Mouse (Mus musculus) embryonic facial prominence, embryonic 15.5 days (tissue): ENCODE measurements around the gene Ugt1a7c. TPM values are rescaled to one million over a fixed set of nuclear protein-coding genes. Genes with fewer than 3 reads are reported as not detected.
"Not testable (repeated sequence)": the region's sequence is repeated elsewhere in the genome, so short reads cannot be mapped to it uniquely, and the experiment has no call there.

ENCODE experiments used
- ATAC-seq: fragments of 200-750 bp; cut with Nextera tagmentation; 2 replicates; pipeline ENCODE4 v1.8.0; 2017; ENCODE audit warnings: low read depth, moderate TSS enrichment; ENCODE audit not compliant: insufficient number of reproducible peaks, low FRiP score, low TSS enrichment
- H3K27ac ChIP-seq: fragments of 300-500 bp; sonication (generic); replicated peaks from 2 replicates; pipeline ENCODE4 v1.5.1; 2015; ENCODE audit warnings: mild to moderate bottlenecking, inconsistent platforms
- H3K27me3 ChIP-seq: fragments of 300-500 bp; sonication (generic); 2 replicates; pipeline ENCODE4 v1.6.1; 2015; ENCODE audit warnings: inconsistent platforms
- H3K36me3 ChIP-seq: fragments of 300-500 bp; sonication (generic); 2 replicates; pipeline ENCODE4 v1.6.1; 2015; ENCODE audit warnings: mild to moderate bottlenecking, inconsistent platforms
- H3K4me1 ChIP-seq: fragments of 300-500 bp; sonication (generic); 2 replicates; pipeline ENCODE4 v1.6.1; 2015; ENCODE audit warnings: inconsistent platforms
- H3K4me2 ChIP-seq: fragments of 300-500 bp; sonication (generic); replicated peaks from 2 replicates; pipeline ENCODE4 v1.6.1; 2015; ENCODE audit warnings: mild to moderate bottlenecking, inconsistent platforms
- H3K4me3 ChIP-seq: fragments of 300-500 bp; sonication (generic); replicated peaks from 2 replicates; pipeline ENCODE4 v1.5.1; 2015; ENCODE audit warnings: mild to moderate bottlenecking, inconsistent platforms
- H3K9ac ChIP-seq: fragments of 300-500 bp; sonication (generic); 2 replicates; pipeline ENCODE4 v1.6.1; 2015; ENCODE audit warnings: inconsistent platforms
- H3K9me3 ChIP-seq: fragments of 300-500 bp; sonication (generic); replicated peaks from 2 replicates; pipeline ENCODE4 v1.6.1; 2016; ENCODE audit warnings: inconsistent platforms
- WGBS: fragments of 180-500 bp; shearing (Covaris S2); methylation state at CpG from one replicate; pipeline ENCODE4 v1.1.7; 2015; 5-methylcytosine and 5-hydroxymethylcytosine counted together
- polyA plus RNA-seq: library from polyadenylated mRNA; unstranded; fragments of >200 nt; fragmentation: Nextera tagmentation; extraction: Ambion mirVana; gene quantifications from 2 replicates; pipeline ENCODE4 v1.2.1, GENCODE M21; 2015

The Ugt1a7c gene
- polyA plus RNA-seq, 1 experiment from 2014 or later: 3.0 TPM

DNA sequence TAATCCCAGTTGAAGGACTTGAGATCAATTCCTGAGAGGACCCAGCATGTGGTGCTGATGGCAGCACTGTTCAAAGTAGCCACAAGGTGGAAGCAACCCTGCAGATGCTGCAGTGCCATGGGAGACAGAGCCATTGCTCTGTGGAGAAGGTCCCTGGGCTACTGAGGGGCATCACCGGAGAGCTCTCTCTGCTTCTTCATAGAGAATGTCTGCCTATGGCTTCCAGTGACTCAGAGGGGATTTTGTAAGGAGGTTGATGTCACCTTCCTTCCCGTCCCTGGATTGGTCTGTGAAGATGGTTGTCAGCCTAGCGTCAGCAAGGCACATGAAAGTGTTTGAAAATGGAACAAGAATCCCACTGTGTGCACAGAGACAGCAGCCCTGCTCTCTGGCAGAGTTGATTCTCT is 589 bp upstream of the Ugt1a7c start:
- not testable (repeated sequence) for ATAC-seq, H3K4me3 ChIP-seq, H3K4me2 ChIP-seq, H3K4me1 ChIP-seq, H3K27me3 ChIP-seq, H3K36me3 ChIP-seq, H3K9ac ChIP-seq, H3K9me3 ChIP-seq
- 78% methylated on average over 3 of the region's 3 CpGs for WGBS
- 0 out of 2 replicates have a peak overlapping the region, but pooled peaks have one; percentile 61 for H3K27ac ChIP-seq

DNA sequence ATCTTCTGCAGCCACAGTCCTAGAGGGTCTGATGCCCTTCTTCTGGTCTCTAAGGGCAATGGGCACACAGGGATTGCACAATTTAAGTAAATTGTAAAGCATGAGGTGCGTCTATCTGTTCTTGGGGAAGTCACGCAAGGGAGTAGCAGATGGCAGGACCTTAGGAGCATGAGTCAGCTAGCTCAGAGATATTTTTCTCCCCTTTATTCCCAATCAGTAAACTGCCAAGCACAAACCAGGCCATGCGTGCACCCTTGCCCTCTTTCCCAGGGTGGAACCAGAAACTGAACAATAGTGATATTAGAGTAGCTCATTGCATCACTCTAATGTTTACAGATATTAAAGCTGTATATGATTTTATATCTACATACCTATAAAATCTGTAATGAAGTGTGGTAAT is 3.7 kb downstream of the Ugt1a7c start:
- not testable (repeated sequence) for H3K4me1 ChIP-seq, ATAC-seq, H3K4me3 ChIP-seq, H3K4me2 ChIP-seq, H3K36me3 ChIP-seq, H3K9ac ChIP-seq, H3K9me3 ChIP-seq, H3K27ac ChIP-seq, H3K27me3 ChIP-seq
- WGBS: 91% methylated on average over 3 of the region's 3 CpGs

DNA sequence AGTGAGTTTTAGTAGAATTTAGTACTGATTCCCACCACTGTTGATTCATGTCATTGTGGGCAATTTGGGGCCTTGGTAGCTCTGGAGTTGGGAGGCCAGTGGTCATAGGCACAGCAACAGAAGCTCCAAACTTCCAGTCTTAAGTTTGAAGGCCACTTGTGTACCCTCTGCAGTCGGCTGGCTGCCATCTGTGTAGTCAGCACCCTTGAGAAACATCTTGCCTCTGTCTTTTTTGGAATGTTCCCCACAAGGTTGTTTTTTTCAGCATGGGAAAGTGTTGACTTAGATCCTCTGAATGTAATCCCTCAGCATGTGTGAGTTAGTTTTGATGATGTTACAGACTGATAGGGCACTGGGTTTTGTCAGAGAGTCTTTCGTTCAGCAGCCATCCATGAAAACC is 4.8 kb downstream of the Ugt1a7c start:
- H3K4me1 ChIP-seq, H3K9ac ChIP-seq, H3K36me3 ChIP-seq, H3K27me3 ChIP-seq, H3K4me2 ChIP-seq, ATAC-seq, H3K9me3 ChIP-seq, H3K4me3 ChIP-seq, H3K27ac ChIP-seq: not testable (repeated sequence)
- 56% methylated on average over 2 of the region's 2 CpGs for WGBS

DNA sequence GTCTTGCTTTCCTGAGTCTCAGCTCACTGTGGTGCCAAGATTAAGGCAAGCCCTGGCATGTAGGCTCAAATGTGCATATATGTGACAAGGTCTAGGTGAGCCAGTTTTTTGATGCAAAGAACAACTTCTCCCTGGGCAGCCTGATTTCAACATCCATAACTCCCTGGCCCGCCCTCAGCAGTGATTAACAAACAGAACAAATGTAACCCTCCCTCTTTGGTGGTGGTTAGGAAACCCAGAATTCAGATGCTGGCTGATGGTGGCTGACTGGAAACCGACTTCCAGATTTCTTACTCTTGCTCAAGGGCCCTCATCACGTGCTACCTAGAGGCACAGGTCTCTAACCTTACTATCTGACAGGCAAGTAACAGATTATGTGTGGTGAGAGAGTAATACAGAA is 8.2 kb downstream of the Ugt1a7c start, which contains the start of gene Ugt1a6b:
Ugt1a6b (plus strand) TSS at position 234 of the 400 bp plus-strand sequence.
- not testable (repeated sequence) for H3K36me3 ChIP-seq, H3K4me1 ChIP-seq, H3K9ac ChIP-seq, H3K27me3 ChIP-seq, H3K4me3 ChIP-seq, H3K9me3 ChIP-seq, H3K4me2 ChIP-seq
- H3K27ac ChIP-seq: peak within 1 kb of the TSS; percentile 74
- 46% methylated on average over 3 of the region's 3 CpGs for WGBS
- ATAC-seq: 0 out of 2 replicates have a peak, but pooled peaks have one; percentile 29

DNA sequence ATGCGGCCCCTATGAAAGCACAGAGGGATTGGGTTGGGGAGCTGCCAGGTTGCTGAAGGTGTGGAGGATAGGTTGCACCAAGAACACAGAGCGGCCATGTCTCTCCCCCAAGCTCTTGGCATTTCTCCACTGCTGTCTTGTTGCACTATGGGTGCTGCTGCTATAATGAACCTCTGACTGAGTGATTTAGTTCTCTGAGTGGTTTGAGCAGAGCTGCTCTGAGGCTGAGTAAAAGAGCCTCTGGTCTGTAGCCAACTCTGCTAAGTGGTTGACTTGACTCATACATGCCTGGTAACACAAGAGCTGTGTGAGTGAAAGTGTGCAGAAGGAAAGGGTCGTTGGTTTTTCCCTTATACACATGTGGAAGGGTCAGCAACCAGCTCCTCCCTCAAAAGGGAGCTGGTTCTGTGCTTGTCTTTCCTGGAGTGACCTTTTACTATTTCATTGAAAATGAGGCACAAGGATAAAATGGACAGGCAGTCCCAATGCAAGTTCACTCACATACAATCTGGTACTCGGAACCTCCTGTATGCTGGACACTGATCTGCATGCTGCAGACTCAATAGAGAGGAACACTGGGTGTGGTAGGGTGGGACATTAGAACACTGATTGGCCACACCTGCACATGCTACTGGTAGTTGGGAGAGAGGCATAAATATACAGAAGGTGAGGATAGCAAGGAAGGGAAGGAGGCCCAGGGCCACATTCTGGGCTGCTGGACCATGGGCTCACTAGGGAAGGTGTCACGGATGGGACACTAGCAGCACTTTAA is 9.0 kb downstream of the Ugt1a7c start:
- ATAC-seq, H3K4me3 ChIP-seq, H3K4me1 ChIP-seq, H3K4me2 ChIP-seq, H3K9ac ChIP-seq, H3K9me3 ChIP-seq, H3K27ac ChIP-seq, H3K27me3 ChIP-seq, H3K36me3 ChIP-seq: not testable (repeated sequence)
- WGBS: 64% methylated on average over 5 of the region's 5 CpGs

DNA sequence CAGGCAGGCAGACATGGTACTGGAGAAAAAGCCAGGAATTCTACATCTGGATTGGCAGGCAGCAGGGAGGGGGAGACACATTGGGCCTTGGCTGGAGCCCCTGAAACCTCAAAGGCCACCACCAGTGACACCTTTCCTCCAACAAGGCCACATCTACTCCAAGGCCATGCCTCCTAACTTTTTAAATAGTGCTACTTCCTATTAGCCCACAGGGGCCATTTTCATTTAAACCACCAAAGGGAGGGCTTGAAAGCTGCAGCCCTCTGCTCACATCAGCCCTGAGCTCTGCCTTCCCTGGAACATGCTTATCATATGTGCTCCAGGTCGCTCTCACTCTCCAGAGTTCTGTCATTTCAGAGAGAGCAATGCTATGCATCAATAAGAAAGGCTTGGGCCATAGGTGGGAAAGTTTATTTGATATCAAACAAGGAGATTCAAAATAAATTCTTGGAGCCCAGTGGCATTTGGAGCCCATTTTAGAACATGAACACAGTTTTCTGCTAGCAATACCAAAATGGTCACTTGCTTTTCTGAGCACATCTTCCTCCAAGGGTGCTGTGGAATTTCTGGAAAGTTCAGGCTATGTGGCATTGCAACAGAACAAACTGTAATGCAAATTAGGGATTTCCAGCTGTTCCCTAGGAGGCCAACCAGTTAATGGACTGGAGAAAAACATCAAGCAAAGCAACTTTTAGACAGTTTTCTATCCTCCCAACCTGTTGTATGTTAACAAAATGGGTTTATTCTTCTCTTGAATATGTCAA is 10.0 kb downstream of the Ugt1a7c start:
- Histone ChIP-seq H3K9ac (no peak overlapping the region), H3K36me3 (no peaks in the 10 kb centered on the region), H3K4me3 (no peak overlapping the region), H3K4me2 (no peak overlapping the region), H3K4me1 (no peaks in the 10 kb centered on the region), H3K9me3 (no peaks in the 10 kb centered on the region), H3K27ac (no peak overlapping the region), H3K27me3 (no peaks in the 10 kb centered on the region)
- no peak for ATAC-seq
- 89% methylated on average over 1 of the region's 1 CpGs for WGBS

DNA sequence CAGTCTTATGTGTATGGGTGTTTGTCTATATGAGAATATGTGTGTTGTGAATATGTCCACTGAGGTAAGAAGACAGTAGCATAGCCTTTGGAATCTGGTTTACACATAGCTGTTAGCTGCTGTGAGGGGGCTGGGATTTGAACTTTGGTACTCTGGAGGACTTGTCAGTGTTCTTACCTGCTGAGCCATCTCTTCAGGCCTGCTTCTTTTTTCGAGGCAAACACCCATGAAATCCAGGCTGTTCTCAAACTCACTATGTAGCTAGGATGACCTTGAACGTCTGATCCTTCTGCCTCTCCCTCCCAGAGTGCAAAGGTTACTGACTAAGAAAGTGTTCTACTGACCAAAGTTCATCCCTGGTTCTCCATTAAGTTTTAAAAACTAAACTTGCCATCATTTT is 10.8 kb downstream of the Ugt1a7c start:
- H3K4me2 ChIP-seq: no peak overlapping the region
- no peaks in the 10 kb centered on the region for H3K4me1 ChIP-seq
- no peak overlapping the region for H3K4me3 ChIP-seq
- no peak overlapping the region for H3K9ac ChIP-seq
- no peaks in the 10 kb centered on the region for H3K9me3 ChIP-seq
- ATAC-seq: no peak
- 58% methylated on average over 2 of the region's 2 CpGs for WGBS
- H3K27me3 ChIP-seq: no peaks in the 10 kb centered on the region
- no peak overlapping the region for H3K27ac ChIP-seq
- no peaks in the 10 kb centered on the region for H3K36me3 ChIP-seq

DNA sequence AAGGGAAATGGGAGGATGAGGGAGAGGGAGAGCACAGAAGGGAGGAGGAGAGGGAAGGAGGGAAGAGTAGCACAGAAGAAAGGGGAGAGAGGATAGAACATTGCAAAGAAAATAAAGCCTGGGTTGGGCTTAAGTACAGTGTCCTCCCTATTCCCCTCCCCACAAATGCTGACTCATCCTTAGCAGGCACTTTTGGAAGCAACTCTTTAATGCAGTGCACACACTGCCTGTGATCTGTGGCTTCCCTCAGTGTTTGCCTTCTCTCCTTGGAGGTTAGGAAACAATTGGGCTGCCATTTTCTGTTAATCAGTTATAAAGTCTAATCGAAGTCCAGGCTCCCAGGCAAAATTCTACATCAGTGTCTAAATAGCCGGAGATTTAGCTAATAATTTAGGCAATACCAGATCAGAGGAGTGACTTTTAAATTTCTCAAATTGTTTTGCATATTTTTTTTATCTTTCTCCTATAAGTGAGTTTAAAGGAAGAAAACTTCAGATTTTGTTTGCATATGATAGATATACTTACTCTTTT is 14.2 kb downstream of the Ugt1a7c start:
- not testable (repeated sequence) for H3K9ac ChIP-seq, H3K9me3 ChIP-seq, H3K27ac ChIP-seq, H3K27me3 ChIP-seq, H3K4me1 ChIP-seq, H3K36me3 ChIP-seq, H3K4me2 ChIP-seq, H3K4me3 ChIP-seq, ATAC-seq
- WGBS: 88% methylated on average over 2 of the region's 2 CpGs

DNA sequence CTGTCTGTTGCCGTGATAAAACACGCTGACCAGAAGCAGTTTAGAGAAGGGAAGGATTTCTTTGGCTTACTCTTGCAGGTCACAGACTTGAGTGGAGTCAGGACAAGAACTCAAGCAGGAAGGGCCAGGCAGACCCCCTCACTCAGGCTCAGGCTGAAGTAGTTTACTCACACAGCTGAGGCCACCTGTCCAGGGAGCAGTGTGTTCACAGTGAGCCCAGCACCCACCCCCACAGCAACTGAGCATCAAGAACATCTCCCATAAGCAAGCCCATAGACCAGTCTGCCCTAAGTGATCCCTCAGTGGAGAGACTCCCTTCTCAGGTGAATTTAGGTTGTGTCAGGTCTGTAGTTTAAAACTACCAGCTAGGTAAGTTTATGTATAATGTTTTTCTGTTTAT is 14.7 kb downstream of the Ugt1a7c start:
- not testable (repeated sequence) for H3K4me2 ChIP-seq
- WGBS: 85% methylated on average over 2 of the region's 2 CpGs

DNA sequence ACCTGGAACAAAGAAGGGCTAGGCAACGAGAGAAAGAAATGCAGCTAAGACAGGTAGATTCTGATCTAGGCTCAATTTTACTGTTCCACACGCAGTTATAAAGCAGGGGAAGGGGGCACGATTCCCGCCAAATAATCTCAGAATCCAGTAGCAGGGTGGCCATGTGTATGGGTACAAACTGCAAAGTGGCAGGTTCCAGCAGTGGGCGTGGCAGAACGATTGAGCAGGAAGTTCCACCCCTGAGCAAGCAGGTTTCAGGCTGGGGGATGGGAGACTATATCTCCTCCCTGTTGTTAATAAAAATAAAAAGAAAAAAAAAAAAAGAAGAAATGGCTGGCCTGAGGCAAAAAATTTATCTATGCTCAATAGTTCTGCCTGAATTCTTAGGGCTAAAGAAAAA is 17.9 kb downstream of the Ugt1a7c start:
- H3K9ac ChIP-seq, H3K4me2 ChIP-seq, H3K4me1 ChIP-seq, H3K36me3 ChIP-seq, H3K27ac ChIP-seq, H3K27me3 ChIP-seq, H3K4me3 ChIP-seq, ATAC-seq, H3K9me3 ChIP-seq: not testable (repeated sequence)
- 89% methylated on average over 6 of the region's 6 CpGs for WGBS

More for the DNA sequence above, 14.7 kb downstream of the Ugt1a7c start:
- H3K4me3 ChIP-seq, H3K27me3 ChIP-seq, H3K9me3 ChIP-seq, H3K4me1 ChIP-seq, H3K9ac ChIP-seq, ATAC-seq, H3K36me3 ChIP-seq, H3K27ac ChIP-seq: not testable (repeated sequence)

DNA sequence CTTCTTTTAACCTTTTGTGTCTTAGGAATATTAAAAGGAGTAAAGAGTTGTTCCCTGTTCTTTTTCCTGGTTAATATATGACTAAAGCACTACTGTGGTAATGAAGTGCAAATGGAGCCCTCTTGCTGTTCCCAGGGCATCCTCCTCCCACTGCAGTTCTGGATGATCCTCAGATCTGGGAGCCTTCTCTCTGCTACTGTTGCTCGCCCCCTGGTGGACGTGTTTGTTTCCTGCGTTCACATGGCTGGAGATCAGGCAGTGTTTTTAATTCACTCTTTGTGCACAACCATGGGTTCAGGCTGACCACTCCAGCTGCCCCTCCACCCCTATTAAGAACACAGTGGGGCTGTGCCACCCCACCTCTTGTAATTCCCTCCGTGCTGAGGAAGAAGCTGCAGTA is 25.7 kb downstream of the Ugt1a7c start:
- not testable (repeated sequence) for H3K27me3 ChIP-seq, H3K36me3 ChIP-seq, H3K27ac ChIP-seq, H3K4me2 ChIP-seq, H3K4me1 ChIP-seq, H3K9me3 ChIP-seq, ATAC-seq, H3K4me3 ChIP-seq, H3K9ac ChIP-seq
- 13% methylated on average over 4 of the region's 4 CpGs for WGBS
